Mouse (Mus musculus) retina, embryonic 14.5 days (tissue): Measurements from ENCODE around the gene Nutf2.
"Not testable (repeated sequence)": the region's sequence is repeated elsewhere in the genome, so short reads cannot be mapped to it uniquely, and the experiment has no call there.

Source experiments
- DNase-seq: peaks from one replicate; pipeline ENCODE4 v3.0.0-alpha.2; 2015; ENCODE audit warnings: low spot score

Gene Nutf2

DNA sequence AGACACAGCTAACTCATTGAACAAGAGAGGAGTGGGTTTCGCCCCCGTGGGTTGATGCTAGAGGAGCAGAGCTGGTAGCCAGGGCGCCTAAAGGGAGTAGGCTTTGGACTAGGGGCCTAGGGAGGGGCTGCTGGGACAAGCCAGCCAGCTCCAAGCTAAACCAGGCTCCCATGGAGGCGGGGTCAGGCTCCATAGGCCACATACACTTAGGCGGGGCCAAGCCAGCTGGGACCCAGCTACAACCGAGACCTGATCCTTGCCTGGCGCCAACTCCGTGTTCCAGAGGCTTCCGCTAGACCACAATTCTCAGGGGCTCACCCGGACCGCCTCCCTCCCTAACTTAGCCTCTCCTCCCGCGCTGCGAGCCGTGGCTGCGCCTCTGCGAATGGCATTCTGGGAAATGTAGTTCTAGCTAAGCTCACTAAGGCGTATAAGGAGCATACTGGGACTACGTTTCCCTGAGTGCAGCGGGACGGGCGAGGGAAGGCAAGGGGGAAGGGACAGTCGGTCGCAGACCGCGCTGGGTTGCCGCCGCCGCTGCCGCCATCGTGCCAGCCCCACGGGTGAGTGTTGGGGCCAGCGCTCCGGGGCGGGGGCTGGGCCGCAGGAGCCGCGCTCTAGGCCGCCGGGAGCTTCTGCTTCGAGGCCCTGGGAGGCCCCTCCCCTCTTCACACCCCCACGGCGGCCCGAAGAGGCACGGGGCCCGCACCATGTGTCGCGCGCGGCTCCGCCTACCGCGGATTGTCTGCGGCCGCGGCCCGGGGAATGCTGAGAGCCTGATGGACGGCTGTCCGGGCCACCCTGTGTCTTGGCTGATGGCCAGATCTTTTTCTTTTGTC is at the start of gene Nutf2:
TSS of gene Nutf2 (plus strand) at position 438 of the 839 bp plus-strand sequence.
- DNase-seq = peak; percentile 99

DNA sequence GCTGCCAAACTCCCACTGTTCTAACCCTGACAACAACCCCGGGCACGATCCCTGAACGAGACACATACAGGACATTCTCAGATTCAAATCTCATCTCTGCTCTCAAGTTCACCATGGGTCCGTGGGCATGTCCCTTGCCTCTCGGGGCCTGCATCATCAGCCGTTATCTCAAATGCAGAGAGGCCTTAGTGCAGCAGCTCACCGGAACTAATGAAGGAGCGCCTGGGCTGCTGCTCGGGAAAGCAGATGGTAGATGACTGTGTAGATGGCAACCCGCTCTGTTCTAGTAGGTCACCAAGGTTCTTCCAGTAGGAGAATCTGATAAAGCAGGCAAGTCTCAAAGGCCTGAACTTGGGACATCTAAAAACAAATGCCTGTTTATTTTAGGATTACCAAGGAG is 49.3 kb upstream of the Nutf2 start:
- no peak for DNase-seq

GRCm38 (mm10) chr8:105811543-105811942 is 48.8 kb upstream of the Nutf2 start:
- DNase-seq = no peak

DNA sequence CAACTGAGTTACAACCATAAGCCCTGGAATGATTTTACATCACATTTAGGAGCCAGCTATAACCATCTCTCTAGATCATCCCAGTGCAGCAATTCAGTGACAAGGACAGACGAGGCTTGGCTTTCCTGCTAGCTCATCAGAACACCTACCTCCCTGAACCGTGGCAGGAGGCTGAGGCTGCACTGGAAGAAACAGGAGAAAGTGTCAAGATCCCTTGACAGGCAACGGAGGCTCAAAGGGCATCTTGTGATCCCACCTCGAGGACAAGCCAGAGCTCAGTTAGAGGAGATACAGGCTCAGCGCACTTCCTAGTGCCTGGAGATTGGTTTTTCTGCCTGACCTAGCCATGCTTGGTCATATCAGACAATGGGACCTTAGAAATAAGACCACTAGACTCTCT is 47.9 kb upstream of the Nutf2 start:
- DNase-seq = no peak

GRCm38 (mm10) chr8:105813241-105813640 is 47.1 kb upstream of the Nutf2 start:
- DNase-seq = no peak

DNA sequence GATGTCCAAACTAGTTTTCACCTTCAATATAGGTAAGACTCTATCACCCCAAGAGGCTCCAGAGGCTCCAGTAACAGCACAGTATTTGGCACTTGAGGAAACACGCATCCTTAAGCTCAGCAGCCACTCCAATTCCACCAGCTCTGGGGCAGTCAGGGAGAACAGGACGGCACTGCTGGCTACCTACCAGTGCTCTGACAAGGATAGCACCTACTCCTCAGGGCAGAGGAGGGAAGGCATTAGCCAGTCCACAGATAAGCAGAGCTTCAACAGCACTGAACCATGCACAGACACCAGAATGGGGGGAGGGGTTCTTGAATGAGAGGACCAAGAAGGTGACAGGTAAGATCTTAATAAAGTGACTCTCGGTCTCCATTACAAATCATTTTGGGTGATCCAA is 40.7 kb upstream of the Nutf2 start:
- no peak for DNase-seq

DNA sequence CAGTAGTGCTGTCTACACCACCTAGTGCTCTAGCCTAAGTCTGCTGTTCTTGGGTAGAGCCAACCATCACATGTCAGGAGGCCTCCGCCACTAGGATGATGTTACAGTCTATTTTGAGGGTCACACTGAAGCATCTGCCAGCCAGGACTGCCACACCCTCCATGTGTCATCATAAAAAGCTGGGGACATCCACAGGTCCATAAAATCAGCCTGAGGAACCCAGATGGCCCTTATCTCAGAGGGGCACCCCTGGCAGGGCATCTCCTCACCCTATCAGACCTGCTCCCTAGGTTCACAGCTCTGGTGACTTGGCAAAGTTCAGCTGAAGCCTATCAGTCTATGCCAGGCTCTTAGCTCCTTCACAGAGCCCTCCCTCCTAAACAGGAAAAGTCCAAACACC is 39.5 kb upstream of the Nutf2 start:
- DNase-seq = no peak

- no peak for DNase-seq
Measured at GRCm38 (mm10) chr8:105825506-105825905, 34.9 kb upstream of the Nutf2 start.

DNA sequence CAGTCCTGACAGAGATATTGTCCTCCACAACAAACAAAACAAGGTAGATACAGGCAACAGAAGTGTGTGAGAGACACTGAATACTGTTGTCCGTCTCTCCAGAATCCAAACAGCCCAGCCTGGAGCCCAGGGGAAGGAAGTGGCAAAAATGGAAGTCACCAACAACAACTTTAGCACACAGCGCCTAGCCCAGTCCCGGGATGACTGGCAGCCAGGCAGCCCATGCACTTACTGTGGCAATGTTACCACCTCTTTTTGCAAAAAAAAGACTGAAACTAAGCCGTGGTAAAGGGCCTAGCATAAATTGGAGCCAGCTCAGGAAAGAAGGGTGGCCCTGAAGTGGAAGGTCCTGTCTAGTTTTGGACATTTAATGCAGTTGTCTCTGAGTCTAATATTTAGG is 34.0 kb upstream of the Nutf2 start:
- DNase-seq = no peak

- peak; percentile 99 for DNase-seq
Measured at GRCm38 (mm10) chr8:105826861-105827848, 33.2 kb upstream of the Nutf2 start, which contains the start of the genes Ranbp10 and Tsnaxip1. Ranbp10 (minus strand) TSS chr8:105827350. Tsnaxip1 (plus strand) TSS chr8:105827731.

DNA sequence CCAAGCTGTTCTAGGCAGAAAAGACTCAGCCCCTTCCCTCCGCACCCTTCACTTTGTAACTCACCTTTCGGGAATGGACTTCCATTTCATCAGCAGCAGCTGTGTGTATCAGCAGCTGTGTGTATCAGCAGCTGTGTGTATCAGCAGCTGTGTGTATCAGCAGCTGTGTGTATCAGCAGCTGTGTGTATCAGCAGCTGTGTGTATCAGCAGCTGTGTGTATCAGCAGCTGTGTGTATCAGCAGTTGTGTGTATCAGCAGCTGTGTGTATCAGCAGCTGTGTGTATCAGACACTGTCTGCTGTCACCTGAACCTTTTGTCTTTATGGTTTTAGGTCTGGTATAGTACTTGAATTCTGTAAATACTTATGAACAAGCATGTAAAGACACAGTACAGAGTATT is 26.6 kb upstream of the Nutf2 start:
- not testable (repeated sequence) for DNase-seq

DNA sequence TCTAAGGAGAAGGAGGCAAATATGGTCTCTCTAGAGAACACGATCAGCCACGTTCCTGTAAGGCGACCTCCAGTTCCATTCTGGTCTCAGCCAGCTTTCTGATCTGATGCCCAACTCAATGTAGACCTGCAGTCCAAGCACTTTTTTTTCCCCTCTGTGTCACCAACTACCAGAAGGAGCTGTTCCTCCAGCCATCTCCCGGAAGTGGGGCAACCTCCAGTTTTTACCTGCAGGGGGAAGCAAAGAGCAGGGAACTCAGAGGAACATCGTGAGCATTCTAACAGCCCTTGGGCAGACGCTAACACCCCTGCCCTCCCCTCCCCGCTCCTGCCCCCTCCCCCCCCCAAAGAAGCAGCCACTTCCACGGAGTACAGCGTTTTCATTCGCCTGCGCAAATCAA is 25.1 kb upstream of the Nutf2 start:
- peak; percentile 78 for DNase-seq

DNA sequence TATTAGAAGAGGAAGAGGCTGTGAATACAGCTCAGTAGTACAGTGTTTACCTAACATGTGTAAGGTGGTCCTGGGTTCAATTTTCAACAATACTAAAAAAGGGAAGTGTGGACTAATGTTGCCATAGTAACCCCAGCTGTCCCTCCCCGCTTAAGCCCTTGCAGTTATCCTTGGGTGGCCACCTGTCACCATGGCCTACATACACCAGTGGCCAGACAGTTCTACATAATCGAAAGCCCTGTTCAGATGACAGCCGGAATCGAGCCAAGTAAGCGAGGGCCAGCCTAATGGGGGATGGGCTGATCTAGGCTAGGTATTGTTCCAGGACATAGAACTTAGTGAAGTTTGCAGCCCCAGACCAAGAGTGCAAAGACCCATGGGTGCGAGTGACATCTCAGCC is 23.4 kb upstream of the Nutf2 start:
- DNase-seq = peak; percentile 57

GRCm38 (mm10) chr8:105839209-105839608 is 21.2 kb upstream of the Nutf2 start:
- no peak for DNase-seq

GRCm38 (mm10) chr8:105846678-105847077 is 13.7 kb upstream of the Nutf2 start:
- DNase-seq = no peak

DNA sequence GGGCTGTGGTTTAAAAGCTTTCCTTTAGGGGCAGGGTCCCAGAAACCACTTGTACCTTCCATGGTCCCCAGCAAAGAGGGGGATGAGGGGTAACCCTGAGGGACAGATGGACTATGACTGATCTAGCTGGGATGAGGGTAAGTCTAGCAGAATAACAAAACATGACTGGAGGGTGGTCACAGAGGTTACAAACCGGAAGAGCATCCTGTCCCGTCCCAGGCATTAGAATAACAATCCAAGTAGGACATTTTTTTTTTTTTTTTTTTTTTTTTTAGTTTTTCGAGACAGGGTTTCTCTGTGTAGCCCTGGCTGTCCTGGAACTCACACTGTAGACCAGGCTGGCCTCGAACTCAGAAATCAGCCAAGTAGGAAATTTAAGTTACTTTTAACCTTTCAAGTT is 10.4 kb upstream of the Nutf2 start:
- no peak for DNase-seq

DNA sequence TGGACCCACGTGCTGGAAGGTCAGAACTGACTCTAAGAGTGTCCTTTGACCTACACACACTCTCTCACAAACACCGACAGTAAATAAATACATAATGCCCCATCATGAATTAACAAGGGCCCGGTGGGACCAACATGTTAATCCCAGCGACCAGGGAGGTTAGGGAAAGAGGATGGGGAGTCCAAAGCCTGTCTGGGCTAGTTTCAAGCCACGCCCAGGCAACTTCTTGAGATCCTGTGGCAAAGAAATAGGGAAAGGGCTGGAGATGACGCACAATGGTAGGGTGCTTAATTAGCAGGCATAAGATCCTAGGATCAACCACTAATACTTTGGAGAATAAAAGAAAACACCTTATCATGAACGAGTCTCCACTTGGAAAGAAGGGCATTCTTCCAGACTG is 9.8 kb upstream of the Nutf2 start:
- no peak for DNase-seq

GRCm38 (mm10) chr8:105851651-105852143 is 8.7 kb upstream of the Nutf2 start:
- peak; percentile 97 for DNase-seq

- DNase-seq = no peak
Measured at GRCm38 (mm10) chr8:105852146-105852729, 8.1 kb upstream of the Nutf2 start.

- no peak for DNase-seq
Measured at GRCm38 (mm10) chr8:105853178-105853577, 7.2 kb upstream of the Nutf2 start, which contains the start of gene Cenpt. Cenpt (minus strand) TSS chr8:105853278.

GRCm38 (mm10) chr8:105854303-105854702 is 6.1 kb upstream of the Nutf2 start:
- DNase-seq = no peak

GRCm38 (mm10) chr8:105854715-105855216 is 5.6 kb upstream of the Nutf2 start, which contains the start of gene Thap11:
Thap11 (plus strand) TSS chr8:105855132.
- peak; percentile 95 for DNase-seq
